Mouse (Mus musculus) lung, adult 2 months (tissue): ENCODE results near the gene Iqsec3.

ENCODE experiments used
- CTCF ChIP-seq: fragments of 200-500 bp; IDR thresholded peaks from 2 replicates; pipeline ENCODE4 v1.5.1; 2011; ENCODE audit warnings: mild to moderate bottlenecking, low read length, control low read depth; ENCODE audit not compliant: insufficient read depth
- POLR2A ChIP-seq: fragments of 200-500 bp; IDR thresholded peaks from 2 replicates; pipeline ENCODE4 v1.6.1; 2011; ENCODE audit warnings: low read depth, mild to moderate bottlenecking, control low read depth, low read length, borderline replicate concordance; ENCODE audit errors: extremely low read depth

DNA sequence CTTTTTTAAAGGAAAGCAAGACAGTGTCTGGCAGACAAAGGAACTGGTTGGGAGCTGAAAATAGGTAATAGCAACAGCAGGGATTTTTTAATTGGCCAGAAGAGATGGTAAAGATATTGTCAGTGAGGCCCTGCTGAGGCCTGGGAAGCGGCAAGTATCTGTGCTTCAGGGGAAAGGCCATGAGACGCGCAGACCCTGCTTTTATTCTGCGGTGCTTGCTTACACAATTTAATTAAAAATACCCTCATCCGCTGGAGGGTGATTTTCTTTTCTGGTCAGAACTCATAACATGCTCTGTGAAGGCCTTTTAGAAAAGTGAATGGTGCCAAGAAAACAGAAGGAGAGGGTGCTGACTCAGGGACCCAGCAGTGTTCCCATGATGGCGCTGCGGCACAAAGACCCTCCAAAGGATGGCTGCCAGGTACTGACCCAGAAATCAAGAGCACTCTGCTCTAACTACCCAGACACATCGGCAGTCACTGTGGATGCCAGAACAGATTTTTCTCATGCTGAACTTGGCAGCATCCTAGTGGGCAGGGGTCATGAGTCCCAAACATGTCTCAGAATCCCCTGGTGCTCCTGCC lies 70.7 kb downstream of the Iqsec3 start:
- no peak for TF ChIP-seq CTCF
- no peak for TF ChIP-seq POLR2A
